Mouse (Mus musculus) limb, embryonic 12.5 days (tissue): ENCODE data around the gene Zfp800. TPM values are rescaled to one million over a fixed set of nuclear protein-coding genes. Genes with fewer than 3 reads are reported as not detected.

Source experiments
- ATAC-seq: fragments of 200-750 bp; cut with Nextera tagmentation; 2 replicates; pipeline ENCODE4 v1.8.0; 2017; ENCODE audit warnings: low read depth, moderate TSS enrichment; ENCODE audit not compliant: insufficient number of reproducible peaks, insufficient read depth, low FRiP score, low TSS enrichment
- H3K27ac ChIP-seq: fragments of 300-500 bp; sonication (generic); 2 replicates; pipeline ENCODE4 v1.5.1; 2016; ENCODE audit warnings: mild to moderate bottlenecking, moderate library complexity
- H3K27me3 ChIP-seq: fragments of 300-500 bp; sonication (generic); 2 replicates; pipeline ENCODE4 v1.6.1; 2016; ENCODE audit warnings: mild to moderate bottlenecking, moderate library complexity
- H3K36me3 ChIP-seq: fragments of 300-500 bp; sonication (generic); 2 replicates; pipeline ENCODE4 v1.6.1; 2016; ENCODE audit warnings: mild to moderate bottlenecking, moderate library complexity
- H3K4me1 ChIP-seq: fragments of 300-500 bp; sonication (generic); replicated peaks from 2 replicates; pipeline ENCODE4 v1.6.1; 2016
- H3K4me2 ChIP-seq: fragments of 300-500 bp; sonication (generic); 2 replicates; pipeline ENCODE4 v1.6.1; 2016; ENCODE audit warnings: mild to moderate bottlenecking, moderate library complexity
- H3K4me3 ChIP-seq: fragments of 300-500 bp; sonication (generic); replicated peaks from 2 replicates; pipeline ENCODE4 v1.5.1; 2016; ENCODE audit warnings: mild to moderate bottlenecking
- H3K9ac ChIP-seq: fragments of 300-500 bp; sonication (generic); replicated peaks from 2 replicates; pipeline ENCODE4 v1.6.1; 2016; ENCODE audit warnings: mild to moderate bottlenecking, moderate library complexity
- H3K9me3 ChIP-seq: fragments of 300-500 bp; sonication (generic); 2 replicates; pipeline ENCODE4 v1.6.1; 2016; ENCODE audit warnings: mild to moderate bottlenecking, moderate library complexity
- whole genome bisulfite sequencing: fragments of 180-500 bp; shearing (Covaris S2); methylation state at CpG from one replicate; pipeline ENCODE4 v1.1.7; 2016; 5-methylcytosine and 5-hydroxymethylcytosine counted together
- polyA plus RNA-seq: library from polyadenylated mRNA; unstranded; fragments of >200 nt; fragmentation: Nextera tagmentation; extraction: Ambion mirVana; gene quantifications from 2 replicates; pipeline ENCODE4 v1.2.1, GENCODE M21; 2016

The Zfp800 gene
- 14.0 and 17.7 TPM in 2 replicates for polyA plus RNA-seq

- peak within 1 kb of the TSS; percentile 47 for H3K4me3 ChIP-seq
- peaks cover 28% of the 10 kb centered on the region for H3K27me3 ChIP-seq
- peaks cover 10% of the 10 kb centered on the region; the same call in 1 of the 2 replicates for H3K4me1 ChIP-seq
- no peaks in the 10 kb centered on the region for H3K36me3 ChIP-seq
- peak; percentile 22; the same call in 1 of the 2 replicates for ATAC-seq
- H3K9me3 ChIP-seq = 0 out of 2 replicates have a peak, but pooled peaks cover 2% of the 10 kb centered on the region
- WGBS = 1% methylated on average over 33 of the region's 33 CpGs
- H3K4me2 ChIP-seq = peak within 1 kb of the TSS; percentile 65
- no peak within 1 kb of the TSS for H3K27ac ChIP-seq
- H3K9ac ChIP-seq = peak within 1 kb of the TSS; percentile 54
These were observed at the start of gene Zfp800 for GRCm38 (mm10) chr6:28397681-28398203. TSS of gene Zfp800 (minus strand) at chr6:28398005.

- H3K4me1 ChIP-seq = no peaks in the 10 kb centered on the region
- no peak overlapping the region for H3K4me2 ChIP-seq
- no peaks in the 10 kb centered on the region for H3K27me3 ChIP-seq
- no peaks in the 10 kb centered on the region for H3K9me3 ChIP-seq
- WGBS = 79% methylated on average over 6 of the region's 6 CpGs
- no peak for ATAC-seq
- H3K36me3 ChIP-seq = peaks cover 7% of the 10 kb centered on the region
- no peak overlapping the region for H3K27ac ChIP-seq
- no peak overlapping the region for H3K9ac ChIP-seq
- H3K4me3 ChIP-seq = no peak overlapping the region
These were observed 33.7 kb upstream of the Zfp800 start for GRCm38 (mm10) chr6:28431538-28431855.

DNA sequence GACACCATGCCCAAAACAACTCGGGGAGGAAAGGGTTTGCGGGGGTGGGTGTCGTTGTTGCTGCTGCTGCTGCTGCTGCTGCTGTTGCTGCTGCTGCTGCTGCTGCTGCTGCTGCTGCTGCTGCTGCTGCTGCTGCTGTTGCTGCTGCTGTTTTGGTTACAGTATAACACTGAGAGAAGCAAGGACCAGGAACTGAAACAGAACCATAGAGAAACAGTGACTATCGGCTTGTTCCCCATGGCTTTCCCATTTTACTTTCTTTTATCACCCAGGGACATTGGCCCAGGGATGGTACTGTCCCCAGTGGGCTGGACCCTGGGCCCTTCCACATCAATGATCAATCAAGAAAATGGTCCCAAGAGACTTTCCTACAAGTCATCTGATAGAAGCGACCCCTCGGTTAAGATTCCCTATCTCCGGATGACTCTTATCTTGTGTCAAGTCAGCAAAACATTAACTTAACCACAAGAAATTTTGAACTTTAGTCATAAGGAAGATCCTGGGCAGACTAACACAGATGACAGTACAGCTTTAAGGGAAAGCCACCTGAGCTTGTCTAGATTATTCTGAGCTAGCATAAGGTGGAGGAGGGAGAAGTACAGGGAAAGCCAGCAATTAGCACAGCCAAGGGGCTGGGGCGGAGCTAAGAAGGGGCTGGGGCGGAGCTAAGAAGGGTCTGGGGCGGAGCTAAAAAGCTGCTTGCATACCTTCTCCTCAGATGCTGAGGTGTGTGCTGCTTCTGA lies 33.2 kb upstream of the Zfp800 start:
- no peaks in the 10 kb centered on the region for H3K9me3 ChIP-seq
- H3K27ac ChIP-seq = no peak overlapping the region
- H3K36me3 ChIP-seq = peaks cover 12% of the 10 kb centered on the region
- no peak overlapping the region for H3K4me3 ChIP-seq
- no peak for ATAC-seq
- H3K27me3 ChIP-seq = no peaks in the 10 kb centered on the region
- H3K4me1 ChIP-seq = no peaks in the 10 kb centered on the region
- WGBS = 81% methylated on average over 10 of the region's 10 CpGs
- H3K9ac ChIP-seq = no peak overlapping the region
- H3K4me2 ChIP-seq = no peak overlapping the region

- Histone ChIP-seq H3K27me3 (no peaks in the 10 kb centered on the region), H3K27ac (no peak overlapping the region), H3K4me1 (peaks cover 3% of the 10 kb centered on the region), H3K4me3 (no peak overlapping the region), H3K9me3 (no peaks in the 10 kb centered on the region), H3K9ac (no peak overlapping the region), H3K36me3 (peaks cover 23% of the 10 kb centered on the region), H3K4me2 (no peak overlapping the region)
- no peak for ATAC-seq
- 87% methylated on average over 11 of the region's 11 CpGs for WGBS
These were observed 32.1 kb upstream of the Zfp800 start for GRCm38 (mm10) chr6:28429870-28430269.

- 88% methylated on average over 3 of the region's 3 CpGs for WGBS
- no peak for ATAC-seq
- H3K4me1 ChIP-seq = peaks cover 11% of the 10 kb centered on the region
These were observed 30.5 kb upstream of the Zfp800 start, which contains the start of gene Gcc1 for GRCm38 (mm10) chr6:28428290-28428689. TSS of gene Gcc1 (minus strand) at chr6:28428390.

DNA sequence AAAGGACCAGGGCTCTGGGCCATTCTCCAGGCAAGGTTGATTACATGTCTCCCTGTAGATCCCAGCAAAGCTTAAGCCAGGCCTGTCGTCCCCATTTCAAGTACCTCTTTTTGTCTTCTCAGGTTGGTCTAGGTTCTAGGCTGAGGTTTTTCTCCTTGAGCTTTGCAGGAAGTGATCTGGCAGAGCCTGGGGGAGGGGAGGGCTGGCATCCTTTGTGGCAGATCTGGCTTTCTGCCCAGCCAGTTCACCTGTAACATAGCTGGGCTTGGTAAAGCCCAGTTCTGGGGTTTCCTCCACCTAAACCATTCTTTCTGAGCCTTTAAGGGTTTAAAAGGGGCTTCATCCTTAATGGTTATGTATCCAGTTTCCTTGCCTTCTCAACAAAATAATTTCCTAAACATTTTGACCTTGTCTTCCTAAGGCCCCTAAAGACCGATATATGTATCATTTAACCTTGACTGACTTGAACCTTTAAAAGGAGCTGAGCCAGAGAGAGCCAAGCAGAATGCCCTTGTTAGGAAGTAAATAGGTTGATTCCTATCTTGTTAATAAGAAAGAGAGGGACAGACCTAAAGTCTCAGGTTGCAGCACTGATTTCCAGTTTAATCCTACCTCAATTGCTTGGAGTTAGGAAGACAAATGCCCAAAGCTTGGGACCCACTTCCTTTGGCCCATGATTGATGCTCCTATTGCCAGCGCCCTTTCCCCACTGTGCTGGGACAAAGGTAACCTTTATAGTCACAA lies 29.5 kb upstream of the Zfp800 start, which contains the start of gene Fscn3:
Fscn3 (plus strand) TSS at position 694 of the 744 bp plus-strand sequence.
- WGBS = 84% methylated on average over 3 of the region's 3 CpGs
- peaks cover 12% of the 10 kb centered on the region for H3K4me1 ChIP-seq
- no peak for ATAC-seq

More at GRCm38 (mm10) chr6:28428290-28428689, 30.5 kb upstream of the Zfp800 start, which contains the start of gene Gcc1:
- Histone ChIP-seq H3K9me3 (no peaks in the 10 kb centered on the region), H3K4me3 (no peak within 1 kb of the TSS), H3K27ac (no peak within 1 kb of the TSS), H3K4me2 (no peak within 1 kb of the TSS), H3K27me3 (no peaks in the 10 kb centered on the region), H3K36me3 (peaks cover 26% of the 10 kb centered on the region), H3K9ac (no peak within 1 kb of the TSS)

DNA sequence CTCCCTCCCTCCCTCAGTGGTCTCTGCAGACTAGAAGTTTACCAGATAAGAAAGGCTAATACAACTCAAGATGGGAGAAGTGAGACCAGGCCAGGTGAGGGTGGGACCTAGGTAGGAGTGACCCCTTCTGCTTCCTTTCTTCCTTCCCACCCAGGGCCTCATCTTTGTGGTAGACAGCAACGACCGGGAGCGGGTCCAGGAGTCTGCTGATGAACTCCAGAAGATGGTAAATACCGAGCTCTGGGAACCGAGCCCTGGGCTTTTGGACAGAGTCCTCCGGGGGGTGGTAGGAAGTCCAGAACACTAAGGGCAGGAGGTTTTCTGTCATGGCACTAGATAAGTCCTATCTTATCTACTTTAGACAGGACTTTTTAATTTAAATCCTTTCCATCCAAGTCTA lies 27.2 kb upstream of the Zfp800 start:
- Histone ChIP-seq H3K4me1 (peaks cover 28% of the 10 kb centered on the region), H3K4me2 (peak overlapping the region; percentile 67), H3K9ac (no peak overlapping the region), H3K27me3 (no peaks in the 10 kb centered on the region), H3K9me3 (no peaks in the 10 kb centered on the region), H3K27ac (no peak overlapping the region), H3K36me3 (peaks cover 26% of the 10 kb centered on the region), H3K4me3 (peak overlapping the region; percentile 86; the same call in 1 of the 2 replicates)
- ATAC-seq = no peak
- 88% methylated on average over 6 of the region's 6 CpGs for WGBS

More for the DNA sequence above, 29.5 kb upstream of the Zfp800 start, which contains the start of gene Fscn3:
- no peak within 1 kb of the TSS for H3K9ac ChIP-seq
- no peaks in the 10 kb centered on the region for H3K9me3 ChIP-seq
- peaks cover 26% of the 10 kb centered on the region for H3K36me3 ChIP-seq
- no peaks in the 10 kb centered on the region for H3K27me3 ChIP-seq
- no peak within 1 kb of the TSS for H3K4me3 ChIP-seq
- no peak within 1 kb of the TSS for H3K4me2 ChIP-seq
- H3K27ac ChIP-seq = no peak within 1 kb of the TSS

DNA sequence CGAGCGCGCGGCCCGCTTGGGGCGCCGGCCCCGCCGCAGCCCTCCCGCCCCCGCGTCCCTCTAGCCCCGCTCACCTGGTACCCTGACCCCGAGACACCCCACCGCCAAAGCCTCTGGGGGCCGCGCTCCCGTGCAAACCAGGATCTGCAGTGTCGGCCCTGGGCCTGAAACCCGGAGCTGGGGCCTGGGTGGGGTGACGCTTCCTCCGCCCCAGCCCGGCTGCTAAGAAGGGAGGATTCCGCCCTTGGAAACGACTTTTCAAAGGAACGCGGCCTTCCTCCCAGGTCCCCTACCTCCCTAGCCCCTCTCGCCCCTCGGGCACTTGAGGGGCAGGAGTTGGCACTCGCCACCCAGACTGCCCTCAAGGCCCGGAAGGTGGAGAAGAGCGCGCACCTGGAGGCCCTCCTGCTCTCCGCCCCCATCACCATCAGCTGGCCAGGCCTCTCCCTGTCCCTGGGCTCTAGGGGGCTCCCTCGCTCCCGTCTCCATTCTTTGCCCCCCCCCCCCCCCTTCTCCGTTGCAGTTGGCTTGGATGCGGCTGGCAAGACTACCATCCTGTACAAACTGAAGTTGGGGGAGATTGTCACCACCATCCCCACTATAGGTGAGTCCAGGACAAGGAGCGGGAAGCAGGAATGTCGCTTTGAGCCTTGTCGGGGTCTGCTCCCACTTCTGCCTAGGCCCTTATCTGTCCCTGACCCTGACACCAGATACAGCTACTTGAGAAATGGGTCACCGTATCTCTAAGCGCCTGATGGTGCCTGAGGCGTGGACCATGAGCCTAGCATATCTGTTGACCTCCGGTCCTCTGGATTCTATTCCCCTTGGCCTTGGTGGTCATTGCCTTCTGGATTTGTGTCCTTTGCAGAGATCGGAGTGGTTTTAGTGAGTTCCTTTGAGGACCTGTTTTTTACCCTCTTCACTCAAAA lies 26.2 kb upstream of the Zfp800 start:
- peak; percentile 39 for ATAC-seq
- Histone ChIP-seq H3K9ac (peak overlapping the region; percentile 91), H3K4me2 (peak overlapping the region; percentile 67), H3K27ac (peak overlapping the region; percentile 85), H3K4me3 (peak overlapping the region; percentile 86), H3K4me1 (peaks cover 34% of the 10 kb centered on the region), H3K36me3 (peaks cover 28% of the 10 kb centered on the region), H3K27me3 (no peaks in the 10 kb centered on the region), H3K9me3 (no peaks in the 10 kb centered on the region)
- 10% methylated on average over 46 of the region's 46 CpGs for WGBS

DNA sequence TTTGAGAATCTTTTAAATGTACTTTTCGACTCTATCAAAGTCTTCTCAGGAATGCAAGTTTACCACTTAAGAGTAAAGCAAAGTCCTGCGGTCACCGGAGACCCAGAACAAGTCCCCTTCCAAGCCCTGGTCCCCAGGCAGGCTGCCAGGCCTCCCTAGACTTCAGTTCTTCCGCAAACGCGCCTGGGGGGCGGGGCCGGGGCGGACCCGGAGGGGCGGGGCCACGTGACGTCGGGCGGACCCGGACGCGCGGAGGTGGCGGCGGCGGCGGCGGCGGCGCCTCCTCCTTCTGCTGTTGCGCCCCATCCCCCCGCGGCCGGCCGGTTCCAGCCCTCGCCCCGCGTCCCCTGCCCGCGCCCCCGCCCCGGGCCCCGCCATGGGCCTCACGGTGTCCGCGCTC lies 25.5 kb upstream of the Zfp800 start, which contains the start of gene Arf5:
Arf5 (plus strand) TSS at position 248 of the 400 bp plus-strand sequence.
- Histone ChIP-seq H3K27me3 (no peaks in the 10 kb centered on the region), H3K27ac (peak within 1 kb of the TSS; percentile 85), H3K4me1 (peaks cover 34% of the 10 kb centered on the region), H3K9ac (peak within 1 kb of the TSS; percentile 91), H3K4me2 (peak within 1 kb of the TSS; percentile 95), H3K36me3 (peaks cover 36% of the 10 kb centered on the region), H3K4me3 (peak within 1 kb of the TSS; percentile 86), H3K9me3 (no peaks in the 10 kb centered on the region)
- ATAC-seq = peak; percentile 60
- WGBS = 2% methylated on average over 33 of the region's 42 CpGs

DNA sequence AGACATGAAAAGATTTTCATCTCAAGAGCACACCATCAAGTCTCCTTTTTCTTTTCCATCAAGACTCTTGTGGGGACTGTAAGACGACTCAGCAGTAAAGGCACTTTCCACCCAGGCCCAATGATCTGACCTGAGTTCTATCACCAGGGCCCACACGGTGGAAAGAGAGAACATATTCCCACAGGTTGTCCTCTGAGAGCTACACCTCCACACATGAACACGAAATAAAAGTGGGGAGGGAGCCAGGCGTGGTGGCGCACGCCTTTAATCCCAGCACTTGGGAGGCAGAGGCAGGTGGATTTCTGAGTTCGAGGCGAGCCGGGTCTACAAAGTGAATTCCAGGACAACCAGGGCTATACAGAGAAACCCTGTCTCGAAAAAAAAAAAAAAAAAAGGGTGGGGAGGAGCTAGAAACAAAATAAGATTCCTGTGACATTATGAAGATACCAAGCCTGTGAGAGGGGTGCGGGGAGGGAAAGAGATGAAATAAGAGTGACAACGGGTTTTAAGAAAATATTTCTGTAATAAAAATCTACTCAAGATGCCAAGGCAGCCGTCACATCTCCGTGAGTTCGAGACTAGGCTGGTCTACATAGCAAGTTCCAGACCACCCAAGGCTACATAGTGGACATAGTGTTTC lies 25.0 kb upstream of the Zfp800 start:
- H3K36me3 ChIP-seq = peaks cover 41% of the 10 kb centered on the region
- H3K9ac ChIP-seq = no peak overlapping the region
- H3K9me3 ChIP-seq = no peaks in the 10 kb centered on the region
- 71% methylated on average over 15 of the region's 15 CpGs for WGBS
- H3K4me1 ChIP-seq = peaks cover 34% of the 10 kb centered on the region
- peak overlapping the region; percentile 67 for H3K4me2 ChIP-seq
- H3K27me3 ChIP-seq = no peaks in the 10 kb centered on the region
- no peak overlapping the region for H3K27ac ChIP-seq
- no peak for ATAC-seq
- peak overlapping the region; percentile 86 for H3K4me3 ChIP-seq
